Mouse (Mus musculus): ENCODE measurements at regions not wholly inside any gene's neighbourhood (a gene's known extent, or its start where the extent isn't known, plus 50 kb on each side); places are given as distances from the start of the nearest gene placed in this dataset.

GRCm38 (mm10) chr11:38058896-38059295 is 823.1 kb upstream of the Tenm2 start:
- ATAC-seq (ENCODE audit: poor library complexity, severe bottlenecking), result no peak

DNA sequence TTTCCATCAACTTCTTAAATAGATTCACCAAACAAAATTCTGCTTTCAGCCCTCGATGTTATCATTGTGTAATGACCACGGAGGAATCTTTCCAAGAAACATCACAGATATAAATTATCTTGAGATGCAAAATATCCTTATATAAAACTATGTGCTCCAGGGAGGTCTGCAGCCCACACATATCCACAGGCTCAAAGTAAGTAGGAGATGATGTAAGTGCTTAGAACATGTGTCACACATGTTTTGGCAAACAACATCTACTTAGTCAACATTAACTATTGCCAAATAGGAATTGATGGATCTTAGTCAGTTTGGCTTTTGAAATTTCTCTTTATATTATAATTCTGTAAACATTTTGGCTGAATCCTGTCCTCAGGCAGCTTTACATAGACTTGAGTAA is 800.8 kb upstream of the Tenm2 start:
- ATAC-seq (ENCODE audit: poor library complexity, severe bottlenecking), result no peak

DNA sequence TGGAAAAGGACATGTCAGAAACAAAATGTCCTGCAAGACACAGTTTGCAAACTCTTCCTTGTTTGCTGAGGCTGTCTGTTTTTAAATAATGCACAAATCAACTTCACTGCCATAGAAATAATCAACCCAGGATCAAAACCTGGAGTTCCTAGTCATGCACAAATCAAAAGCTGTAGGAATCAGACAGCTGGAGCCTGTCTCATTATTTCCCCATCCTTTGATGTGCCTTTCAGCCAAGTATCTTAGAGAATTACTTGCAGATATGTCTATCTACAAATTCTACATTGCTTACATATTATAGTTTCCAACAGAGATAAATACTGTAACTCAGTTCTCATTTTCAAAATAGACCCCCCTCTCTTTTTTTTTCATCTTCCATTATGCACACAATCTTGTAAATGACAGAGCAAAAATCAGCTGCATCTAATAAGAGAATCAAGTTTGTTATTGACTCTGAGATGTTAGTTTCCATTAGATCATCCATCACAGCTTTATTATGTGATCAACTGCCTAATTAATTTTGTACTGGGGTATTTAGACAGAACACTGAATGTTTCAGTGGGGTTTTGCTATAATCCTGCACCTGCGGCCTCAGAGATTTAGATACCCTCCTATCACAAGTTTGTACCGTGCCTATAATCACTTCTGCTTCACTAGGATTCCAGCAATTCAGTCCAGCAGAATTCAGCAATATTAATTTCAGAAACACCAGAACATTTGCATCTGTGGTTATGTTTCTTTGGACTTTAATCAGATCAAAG is 798.9 kb upstream of the Tenm2 start:
- no peak for ATAC-seq (ENCODE audit: poor library complexity, severe bottlenecking)

DNA sequence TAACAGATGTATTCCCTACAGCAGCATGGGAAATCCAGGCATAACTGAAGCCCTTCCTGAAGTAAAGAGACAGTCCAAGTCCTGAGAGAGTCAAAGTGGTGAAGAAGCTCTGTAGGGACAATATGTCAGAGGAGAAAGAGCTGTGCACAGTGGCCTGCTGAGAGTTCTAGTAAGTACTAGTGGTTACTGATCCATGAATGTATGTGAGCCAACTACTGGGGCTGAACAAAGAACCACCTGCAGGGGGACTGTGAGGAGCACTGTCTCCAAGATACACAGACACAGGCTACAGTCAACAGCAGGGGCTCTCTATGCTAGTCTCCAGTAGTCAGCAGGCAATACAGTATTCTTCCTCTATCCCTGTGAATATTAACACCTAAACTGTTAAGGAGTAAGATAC is 785.9 kb upstream of the Tenm2 start:
- ATAC-seq (ENCODE audit: poor library complexity, severe bottlenecking), result no peak

- ATAC-seq (ENCODE audit: poor library complexity, severe bottlenecking), result no peak
These were observed 742.4 kb upstream of the Tenm2 start for GRCm38 (mm10) chr11:37978131-37978530.

DNA sequence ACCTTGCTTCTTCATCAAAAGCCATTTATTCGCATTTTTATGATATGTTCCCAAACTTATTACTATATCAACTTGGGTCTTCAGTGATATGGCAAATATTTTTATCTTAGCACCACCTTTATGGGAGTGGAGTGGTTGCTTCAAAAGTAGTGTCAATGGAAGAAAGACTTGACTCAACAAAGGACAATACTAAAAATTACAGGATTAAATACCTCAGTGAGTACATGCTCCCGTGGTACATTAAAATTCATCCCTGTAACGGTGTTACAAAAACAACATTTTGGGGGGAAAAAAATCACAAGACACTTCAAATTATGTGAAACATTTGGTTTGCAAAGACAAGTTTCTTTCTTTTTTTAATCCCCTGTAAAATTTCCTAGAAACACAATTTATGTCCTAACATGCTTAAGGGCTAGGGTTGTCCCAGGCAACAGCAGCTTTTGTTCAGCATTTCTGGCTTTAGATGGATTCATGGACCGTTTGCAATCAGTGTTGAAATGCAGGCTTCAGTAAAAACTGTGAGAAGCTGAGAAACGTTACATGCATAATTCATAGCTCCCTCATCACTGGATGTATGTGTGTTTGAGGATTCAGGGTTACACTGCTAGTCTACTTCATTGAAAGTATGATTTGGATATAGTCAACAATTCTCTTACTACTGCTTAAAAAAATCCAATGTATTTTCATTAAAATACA is 700.8 kb upstream of the Tenm2 start:
- no peak for ATAC-seq (ENCODE audit: poor library complexity, severe bottlenecking)

DNA sequence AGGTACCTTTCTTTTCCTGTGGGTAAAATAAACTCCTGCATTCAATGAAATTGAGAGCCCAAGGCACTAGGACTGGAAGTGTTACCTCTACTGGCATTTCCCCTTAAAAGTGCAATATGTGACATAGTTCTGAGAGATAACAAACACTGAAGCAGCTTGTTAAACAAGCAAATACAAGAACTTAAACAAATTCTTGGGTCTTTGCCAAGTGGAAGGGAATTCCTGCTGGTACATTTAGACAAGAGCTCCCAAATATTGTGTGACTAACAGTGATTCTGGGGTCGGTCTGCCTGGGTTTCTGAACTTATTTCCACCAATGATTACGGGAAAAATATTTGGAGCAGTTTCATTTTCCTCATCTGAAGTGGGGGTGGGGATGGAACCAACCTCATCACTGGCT is 677.4 kb upstream of the Tenm2 start:
- no peak for ATAC-seq (ENCODE audit: poor library complexity, severe bottlenecking)

DNA sequence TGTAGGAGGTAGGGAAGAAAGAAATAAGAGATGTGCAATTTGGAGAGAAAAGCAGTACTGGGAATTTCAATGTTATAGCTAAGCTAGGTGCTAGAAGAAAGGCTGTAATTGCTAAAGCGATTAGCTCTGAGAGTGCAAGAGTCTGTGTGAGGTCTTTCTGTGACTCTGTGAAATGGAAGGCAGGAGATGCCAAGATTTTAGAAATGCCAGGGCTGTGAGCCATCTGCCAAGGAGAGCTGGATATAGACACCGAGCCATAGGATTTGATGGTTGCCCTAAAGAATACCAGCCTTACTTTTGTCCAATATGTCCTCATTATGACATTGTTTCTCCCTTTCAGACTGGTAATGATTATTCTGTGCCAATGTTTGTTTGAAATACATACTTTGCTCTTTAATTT is 669.2 kb upstream of the Tenm2 start:
- no peak for ATAC-seq (ENCODE audit: poor library complexity, severe bottlenecking)

DNA sequence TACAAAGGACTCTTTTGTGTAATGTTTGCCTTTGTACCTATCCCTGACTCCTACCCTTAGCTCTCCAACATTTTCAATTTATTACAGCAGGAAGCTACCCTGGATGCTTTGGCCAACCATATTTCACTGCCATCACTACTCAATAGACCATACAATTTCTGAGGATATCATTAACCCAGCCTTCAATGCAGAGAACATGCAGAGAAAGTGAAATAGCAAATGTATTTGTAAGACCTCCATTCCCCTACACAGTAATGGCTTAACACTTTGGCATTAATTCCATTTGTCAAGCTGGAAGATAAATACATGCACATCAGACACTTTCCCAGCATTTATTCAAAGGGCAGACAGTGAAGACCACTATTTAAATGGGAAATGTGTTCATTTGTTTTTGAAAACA is 661.9 kb upstream of the Tenm2 start:
- no peak for ATAC-seq (ENCODE audit: poor library complexity, severe bottlenecking)

- ATAC-seq (ENCODE audit: poor library complexity, severe bottlenecking), result no peak
These were observed 647.0 kb upstream of the Tenm2 start for GRCm38 (mm10) chr11:37882717-37883116.

- ATAC-seq (ENCODE audit: poor library complexity, severe bottlenecking), result no peak
These were observed 601.5 kb upstream of the Tenm2 start for GRCm38 (mm10) chr11:37837301-37837700.

DNA sequence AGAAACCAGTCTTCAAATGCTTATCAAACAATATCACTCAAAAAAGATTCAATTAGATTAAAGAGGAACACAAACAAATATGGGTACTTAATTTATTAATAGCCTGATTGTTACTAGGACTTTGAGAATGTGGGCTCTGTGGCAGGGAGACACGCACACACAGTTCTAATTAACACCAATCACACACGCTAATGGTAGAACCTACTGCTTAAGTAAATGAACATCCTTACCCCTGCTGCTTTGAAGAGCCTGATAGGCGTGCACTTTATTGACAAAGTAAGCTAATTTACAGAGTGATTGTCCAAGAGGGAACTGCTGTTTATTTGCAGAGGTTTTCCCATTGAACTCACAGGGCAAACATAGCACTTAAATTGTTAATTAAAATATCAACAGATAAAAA is 595.2 kb upstream of the Tenm2 start:
- no peak for ATAC-seq (ENCODE audit: poor library complexity, severe bottlenecking)

DNA sequence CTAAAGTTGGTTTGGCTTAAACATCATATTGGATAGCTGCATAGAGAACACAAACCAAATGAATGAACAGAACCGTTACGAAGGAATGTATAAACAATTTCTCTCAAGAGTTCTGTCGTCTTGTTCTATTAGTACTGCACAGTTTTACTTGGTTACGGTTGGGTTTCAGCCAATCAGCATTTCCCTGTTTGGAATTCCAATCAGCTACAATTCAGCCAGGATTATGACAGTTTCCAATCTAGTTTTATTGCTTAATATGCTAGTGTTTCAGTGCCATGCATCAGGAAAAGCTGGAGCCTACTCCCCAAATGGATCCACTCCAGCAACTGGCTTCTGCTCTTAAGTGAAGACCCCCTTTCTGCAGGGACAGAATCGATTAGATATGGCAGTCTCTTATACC is 571.0 kb upstream of the Tenm2 start:
- ATAC-seq (ENCODE audit: poor library complexity, severe bottlenecking), result no peak

DNA sequence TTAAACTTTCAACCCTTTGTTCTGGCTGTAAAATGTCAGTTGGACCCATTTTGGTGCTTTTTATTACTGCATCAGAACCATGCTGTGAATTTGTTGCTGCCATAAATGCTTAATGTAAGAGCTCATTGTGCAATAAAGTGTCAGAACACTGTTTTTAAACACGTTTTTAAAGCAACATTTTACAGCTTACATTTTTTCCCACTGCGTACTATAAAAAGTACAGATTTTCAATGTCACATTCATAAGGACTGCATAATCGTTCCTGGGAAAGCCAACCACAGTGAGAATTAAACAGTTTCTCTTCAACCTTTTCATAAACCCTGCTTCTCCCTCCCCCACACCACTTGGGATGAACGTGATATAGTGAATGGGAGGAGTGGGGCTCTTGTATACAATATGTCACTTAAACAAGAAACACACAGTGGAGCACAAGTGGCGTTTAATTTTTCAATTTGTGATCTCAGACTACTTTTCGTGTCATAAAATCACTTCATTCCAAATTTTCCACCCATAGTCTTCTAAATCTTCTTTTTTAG is 563.1 kb upstream of the Tenm2 start:
- no peak for ATAC-seq (ENCODE audit: poor library complexity, severe bottlenecking)

GRCm38 (mm10) chr11:37772481-37773089 is 536.8 kb upstream of the Tenm2 start:
- no peak for ATAC-seq (ENCODE audit: poor library complexity, severe bottlenecking)

DNA sequence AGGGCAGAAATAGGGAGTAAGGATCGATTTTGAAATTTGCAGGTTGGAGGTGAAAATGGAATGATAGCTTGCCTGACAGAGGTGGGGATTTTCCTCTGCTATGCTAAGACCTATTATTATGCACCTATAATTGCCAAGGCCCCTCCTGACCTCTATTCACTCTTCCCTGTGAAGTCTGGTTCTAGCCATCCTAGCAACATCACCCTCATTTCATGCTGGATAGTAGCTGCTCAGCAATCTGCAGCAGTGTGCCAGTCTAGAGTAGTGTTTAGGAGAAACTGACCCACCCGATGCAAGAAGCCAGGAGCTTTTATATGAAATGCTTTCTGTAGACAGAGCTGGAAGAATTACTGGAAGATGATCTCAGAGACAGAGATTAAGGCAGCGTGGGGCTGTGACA is 535.1 kb upstream of the Tenm2 start:
- no peak for ATAC-seq (ENCODE audit: poor library complexity, severe bottlenecking)

GRCm38 (mm10) chr11:37768121-37768520 is 532.4 kb upstream of the Tenm2 start:
- no peak for ATAC-seq (ENCODE audit: poor library complexity, severe bottlenecking)

GRCm38 (mm10) chr11:37735992-37736391 is 500.2 kb upstream of the Tenm2 start:
- no peak for ATAC-seq (ENCODE audit: poor library complexity, severe bottlenecking)

GRCm38 (mm10) chr11:37735501-37735900 is 499.7 kb upstream of the Tenm2 start:
- ATAC-seq (ENCODE audit: poor library complexity, severe bottlenecking), result no peak

GRCm38 (mm10) chr11:37696981-37697380 is 461.2 kb upstream of the Tenm2 start:
- no peak for ATAC-seq (ENCODE audit: poor library complexity, severe bottlenecking)

- no peak for ATAC-seq (ENCODE audit: poor library complexity, severe bottlenecking)
These were observed 442.9 kb upstream of the Tenm2 start for GRCm38 (mm10) chr11:37678484-37679193.
